Mouse (Mus musculus): Measurements from ENCODE around the gene Gimap3. TPM values are rescaled to one million over a fixed set of nuclear protein-coding genes. Genes with fewer than 3 reads are reported as not detected.

Gene Gimap3
- polyA plus RNA-seq, 1 experiment from 2014 or later: not detected

- peaks cover 20% of the 10 kb centered on the region for H3K27me3 ChIP-seq (ENCODE audit: control insufficient read depth, insufficient read depth, low read length)
- no peaks in the 10 kb centered on the region for H3K9me3 ChIP-seq (ENCODE audit: control insufficient read depth, low read length)
- H3K27ac ChIP-seq (replicated peaks; ENCODE audit: low read depth, low read length): no peak overlapping the region
- peaks cover 5% of the 10 kb centered on the region; the same call in 1 of the 2 replicates for H3K4me1 ChIP-seq (ENCODE audit: control insufficient read depth, insufficient read depth, low read length)
- ATAC-seq (ENCODE audit: insufficient number of reproducible peaks, low FRiP score, low TSS enrichment, low read depth) (no peak), DNase-seq (ENCODE audit: low spot score) (no peak)
- 90% methylated on average over 3 of the region's 3 CpGs for WGBS
- no peak overlapping the region for H3K4me2 ChIP-seq (ENCODE audit: low read depth, severe bottlenecking)
- no peak overlapping the region for H3K9ac ChIP-seq (ENCODE audit: low read length)
- no peak overlapping the region for H3K4me3 ChIP-seq (ENCODE audit: low read depth, low read length)
- no peaks in the 10 kb centered on the region for H3K36me3 ChIP-seq (ENCODE audit: control insufficient read depth, insufficient read depth, low read length)
Measured at GRCm38 (mm10) chr6:48740501-48741169, 30.0 kb downstream of the Gimap3 start.

- H3K36me3 ChIP-seq (ENCODE audit: control insufficient read depth, insufficient read depth, low read length): no peaks in the 10 kb centered on the region
- no peak overlapping the region for H3K4me3 ChIP-seq (ENCODE audit: low read depth, low read length)
- no peak overlapping the region for H3K27ac ChIP-seq (replicated peaks; ENCODE audit: low read depth, low read length)
- 90% methylated on average over 3 of the region's 3 CpGs for WGBS
- H3K4me1 ChIP-seq (ENCODE audit: control insufficient read depth, insufficient read depth, low read length): peaks cover 5% of the 10 kb centered on the region; the same call in 1 of the 2 replicates
- DNase-seq (ENCODE audit: low spot score) (no peak), ATAC-seq (ENCODE audit: insufficient number of reproducible peaks, low FRiP score, low TSS enrichment, low read depth) (no peak)
- H3K9me3 ChIP-seq (ENCODE audit: control insufficient read depth, low read length): no peaks in the 10 kb centered on the region
- peaks cover 20% of the 10 kb centered on the region for H3K27me3 ChIP-seq (ENCODE audit: control insufficient read depth, insufficient read depth, low read length)
- no peak overlapping the region for H3K9ac ChIP-seq (ENCODE audit: low read length)
- no peak overlapping the region for H3K4me2 ChIP-seq (ENCODE audit: low read depth, severe bottlenecking)
Measured at GRCm38 (mm10) chr6:48739780-48740055, 30.9 kb downstream of the Gimap3 start.

- Histone ChIP-seq H3K36me3 (ENCODE audit: control insufficient read depth, insufficient read depth, low read length) (no peaks in the 10 kb centered on the region), H3K4me3 (ENCODE audit: low read depth, low read length) (no peak within 1 kb of the TSS), H3K27ac (replicated peaks; ENCODE audit: low read depth, low read length) (no peak within 1 kb of the TSS), H3K9me3 (ENCODE audit: control insufficient read depth, low read length) (no peaks in the 10 kb centered on the region), H3K9ac (ENCODE audit: low read length) (no peak within 1 kb of the TSS), H3K4me2 (ENCODE audit: low read depth, severe bottlenecking) (no peak within 1 kb of the TSS), H3K27me3 (ENCODE audit: control insufficient read depth, insufficient read depth, low read length) (peaks cover 20% of the 10 kb centered on the region), H3K4me1 (ENCODE audit: control insufficient read depth, insufficient read depth, low read length) (peaks cover 5% of the 10 kb centered on the region; the same call in 1 of the 2 replicates)
- no peak for ATAC-seq (ENCODE audit: insufficient number of reproducible peaks, low FRiP score, low TSS enrichment, low read depth)
- no peak for DNase-seq (ENCODE audit: low spot score)
- 82% methylated on average over 15 of the region's 15 CpGs for WGBS
Measured at GRCm38 (mm10) chr6:48738961-48739779, 31.5 kb downstream of the Gimap3 start, which contains the start of gene Gimap1. Gene Gimap1 (plus strand): TSS chr6:48739054.

- ATAC-seq (ENCODE audit: insufficient number of reproducible peaks, low FRiP score, low TSS enrichment, low read depth) (no peak), DNase-seq (ENCODE audit: low spot score) (no peak)
- peaks cover 5% of the 10 kb centered on the region; the same call in 1 of the 2 replicates for H3K4me1 ChIP-seq (ENCODE audit: control insufficient read depth, insufficient read depth, low read length)
- no peak overlapping the region for H3K9ac ChIP-seq (ENCODE audit: low read length)
- no peak overlapping the region for H3K4me3 ChIP-seq (ENCODE audit: low read depth, low read length)
- H3K9me3 ChIP-seq (ENCODE audit: control insufficient read depth, low read length): no peaks in the 10 kb centered on the region
- H3K27me3 ChIP-seq (ENCODE audit: control insufficient read depth, insufficient read depth, low read length): peaks cover 13% of the 10 kb centered on the region
- H3K27ac ChIP-seq (replicated peaks; ENCODE audit: low read depth, low read length): no peak overlapping the region
- no peak overlapping the region for H3K4me2 ChIP-seq (ENCODE audit: low read depth, severe bottlenecking)
- WGBS: 94% methylated on average over 5 of the region's 5 CpGs
- H3K36me3 ChIP-seq (ENCODE audit: control insufficient read depth, insufficient read depth, low read length): no peaks in the 10 kb centered on the region
Measured at GRCm38 (mm10) chr6:48737688-48738087, 33.0 kb downstream of the Gimap3 start.

- Histone ChIP-seq H3K4me2 (ENCODE audit: low read depth, severe bottlenecking) (no peak overlapping the region), H3K4me1 (ENCODE audit: control insufficient read depth, insufficient read depth, low read length) (no peaks in the 10 kb centered on the region), H3K9ac (ENCODE audit: low read length) (no peak overlapping the region), H3K36me3 (ENCODE audit: control insufficient read depth, insufficient read depth, low read length) (no peaks in the 10 kb centered on the region), H3K27ac (replicated peaks; ENCODE audit: low read depth, low read length) (no peak overlapping the region), H3K27me3 (ENCODE audit: control insufficient read depth, insufficient read depth, low read length) (peaks cover 7% of the 10 kb centered on the region; the same call in 1 of the 2 replicates), H3K9me3 (ENCODE audit: control insufficient read depth, low read length) (no peaks in the 10 kb centered on the region), H3K4me3 (ENCODE audit: low read depth, low read length) (no peak overlapping the region)
- ATAC-seq (ENCODE audit: insufficient number of reproducible peaks, low FRiP score, low TSS enrichment, low read depth): no peak
- WGBS: 85% methylated on average over 2 of the region's 2 CpGs
- DNase-seq (ENCODE audit: low spot score): no peak
Measured at GRCm38 (mm10) chr6:48737053-48737452, 33.6 kb downstream of the Gimap3 start.

- Histone ChIP-seq H3K27me3 (ENCODE audit: control insufficient read depth, insufficient read depth, low read length) (no peaks in the 10 kb centered on the region), H3K27ac (replicated peaks; ENCODE audit: low read depth, low read length) (no peak overlapping the region), H3K9ac (ENCODE audit: low read length) (no peak overlapping the region), H3K4me2 (ENCODE audit: low read depth, severe bottlenecking) (no peak overlapping the region), H3K4me1 (ENCODE audit: control insufficient read depth, insufficient read depth, low read length) (no peaks in the 10 kb centered on the region), H3K4me3 (ENCODE audit: low read depth, low read length) (no peak overlapping the region), H3K9me3 (ENCODE audit: control insufficient read depth, low read length) (no peaks in the 10 kb centered on the region), H3K36me3 (ENCODE audit: control insufficient read depth, insufficient read depth, low read length) (no peaks in the 10 kb centered on the region)
- WGBS: 83% methylated on average over 1 of the region's 1 CpGs
- ATAC-seq (ENCODE audit: insufficient number of reproducible peaks, low FRiP score, low TSS enrichment, low read depth) (no peak), DNase-seq (ENCODE audit: low spot score) (no peak)
Measured at GRCm38 (mm10) chr6:48733660-48734059, 37.0 kb downstream of the Gimap3 start.

- no peak overlapping the region for H3K27ac ChIP-seq (replicated peaks; ENCODE audit: low read depth, low read length)
- no peaks in the 10 kb centered on the region for H3K9me3 ChIP-seq (ENCODE audit: control insufficient read depth, low read length)
- H3K4me3 ChIP-seq (ENCODE audit: low read depth, low read length): no peak overlapping the region
- ATAC-seq (ENCODE audit: insufficient number of reproducible peaks, low FRiP score, low TSS enrichment, low read depth) (no peak), DNase-seq (ENCODE audit: low spot score) (no peak)
- H3K4me2 ChIP-seq (ENCODE audit: low read depth, severe bottlenecking): no peak overlapping the region
- H3K36me3 ChIP-seq (ENCODE audit: control insufficient read depth, insufficient read depth, low read length): no peaks in the 10 kb centered on the region
- no peak overlapping the region for H3K9ac ChIP-seq (ENCODE audit: low read length)
- WGBS: 54% methylated on average over 8 of the region's 8 CpGs
- no peaks in the 10 kb centered on the region for H3K4me1 ChIP-seq (ENCODE audit: control insufficient read depth, insufficient read depth, low read length)
- H3K27me3 ChIP-seq (ENCODE audit: control insufficient read depth, insufficient read depth, low read length): no peaks in the 10 kb centered on the region
Measured at GRCm38 (mm10) chr6:48732864-48733304, 37.8 kb downstream of the Gimap3 start.

GRCm38 (mm10) chr6:48727761-48728160 is 42.9 kb downstream of the Gimap3 start:
- Histone ChIP-seq H3K27ac (replicated peaks; ENCODE audit: low read depth, low read length) (no peak overlapping the region), H3K4me2 (ENCODE audit: low read depth, severe bottlenecking) (no peak overlapping the region), H3K36me3 (ENCODE audit: control insufficient read depth, insufficient read depth, low read length) (no peaks in the 10 kb centered on the region), H3K9me3 (ENCODE audit: control insufficient read depth, low read length) (no peaks in the 10 kb centered on the region), H3K9ac (ENCODE audit: low read length) (no peak overlapping the region), H3K4me1 (ENCODE audit: control insufficient read depth, insufficient read depth, low read length) (no peaks in the 10 kb centered on the region), H3K4me3 (ENCODE audit: low read depth, low read length) (no peak overlapping the region), H3K27me3 (ENCODE audit: control insufficient read depth, insufficient read depth, low read length) (no peaks in the 10 kb centered on the region)
- ATAC-seq (ENCODE audit: insufficient number of reproducible peaks, low FRiP score, low TSS enrichment, low read depth): no peak
- 87% methylated on average over 5 of the region's 5 CpGs for WGBS
- no peak for DNase-seq (ENCODE audit: low spot score)

Data from limb, embryonic 11.5 days (tissue).